Mouse (Mus musculus): ENCODE measurements around the gene Tmem125. TPM values are rescaled to one million over a fixed set of nuclear protein-coding genes. Genes with fewer than 3 reads are reported as not detected.
A peak's percentile ranks its signal among the peaks of the same experiment; 100 is the strongest.

Gene Tmem125
- polyA plus RNA-seq, 1 experiment from 2014 or later, result not detected

DNA sequence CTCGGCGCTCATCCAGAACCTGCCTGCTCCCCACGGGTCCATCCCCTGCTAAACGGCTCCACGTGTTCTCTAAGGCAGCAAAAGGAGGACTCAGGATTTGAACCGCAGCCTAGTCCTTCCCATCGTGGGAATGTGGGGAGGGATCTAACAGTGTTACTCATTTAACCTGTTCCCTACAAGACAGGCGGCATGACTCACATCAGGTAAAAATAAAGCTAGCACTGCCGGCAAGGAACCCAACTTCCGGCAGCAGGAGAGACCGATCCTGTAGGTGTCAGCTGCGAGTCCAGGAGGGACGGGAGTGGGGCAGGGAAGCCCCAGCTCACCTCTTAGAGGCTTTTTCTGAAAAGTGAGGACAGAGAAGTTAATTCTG is 700 bp downstream of the Tmem125 start:
- Histone ChIP-seq H3K36me3 (ENCODE audit: control insufficient read depth, insufficient read depth, low read length) (no peaks in the 10 kb centered on the region), H3K27me3 (replicated peaks; ENCODE audit: control insufficient read depth, insufficient read depth, low read length) (no peaks in the 10 kb centered on the region), H3K4me3 (ENCODE audit: low read depth, low read length) (peak overlapping the region; percentile 20; the same call in 1 of the 2 replicates), H3K4me2 (ENCODE audit: low read length) (peak overlapping the region; percentile 55), H3K27ac (ENCODE audit: low read depth, low read length) (no peak overlapping the region), H3K9ac (ENCODE audit: low read length) (no peak overlapping the region; the same call in 1 of the 2 replicates), H3K4me1 (ENCODE audit: control insufficient read depth, insufficient read depth, low read length) (peaks cover 5% of the 10 kb centered on the region; the same call in 1 of the 2 replicates), H3K9me3 (replicated peaks; ENCODE audit: control insufficient read depth, low read length) (no peaks in the 10 kb centered on the region)
- ATAC-seq (no peak), DNase-seq (ENCODE audit: low spot score) (no peak)
- 21% methylated on average over 13 of the region's 13 CpGs for WGBS

DNA sequence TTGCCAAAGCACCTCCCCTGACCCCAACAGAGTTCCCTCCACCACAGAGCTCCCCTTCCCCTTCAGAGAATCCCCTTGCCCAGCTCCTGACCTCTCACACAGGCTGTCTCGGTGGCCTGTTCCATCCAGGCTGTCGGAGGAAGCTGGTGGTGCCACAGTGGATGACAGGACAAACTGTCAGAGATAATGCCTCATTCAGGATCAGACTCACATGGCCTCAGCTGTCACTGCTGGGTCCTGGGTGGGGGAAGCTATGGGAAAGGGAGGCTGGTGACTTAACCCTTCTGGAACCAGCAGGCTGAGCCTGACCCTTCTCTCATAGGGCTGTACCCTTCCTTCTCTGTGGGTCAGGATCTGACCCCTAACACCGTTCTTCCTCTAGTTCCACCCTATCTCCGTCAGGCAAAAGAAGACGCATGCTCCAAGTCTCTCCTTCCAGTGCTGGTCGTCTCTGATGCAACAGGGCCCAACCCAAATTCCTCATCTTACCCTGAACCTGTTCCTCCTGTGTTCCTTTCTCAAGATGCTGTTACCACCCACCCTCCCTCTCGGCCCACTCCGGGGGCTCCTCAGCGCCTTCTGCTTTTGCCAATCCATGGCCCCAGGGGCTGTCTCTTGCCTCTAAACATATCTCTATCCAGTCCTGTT is 1.2 kb downstream of the Tmem125 start:
- Histone ChIP-seq H3K36me3 (ENCODE audit: control insufficient read depth, insufficient read depth, low read length) (no peaks in the 10 kb centered on the region), H3K4me3 (ENCODE audit: low read depth, low read length) (no peak overlapping the region), H3K4me1 (ENCODE audit: control insufficient read depth, insufficient read depth, low read length) (peaks cover 5% of the 10 kb centered on the region; the same call in 1 of the 2 replicates), H3K9ac (ENCODE audit: low read length) (no peak overlapping the region), H3K27ac (ENCODE audit: low read depth, low read length) (no peak overlapping the region), H3K9me3 (replicated peaks; ENCODE audit: control insufficient read depth, low read length) (no peaks in the 10 kb centered on the region), H3K27me3 (replicated peaks; ENCODE audit: control insufficient read depth, insufficient read depth, low read length) (no peaks in the 10 kb centered on the region), H3K4me2 (ENCODE audit: low read length) (no peak overlapping the region)
- WGBS, result 71% methylated on average over 9 of the region's 9 CpGs
- DNase-seq (ENCODE audit: low spot score) (no peak), ATAC-seq (no peak)

DNA sequence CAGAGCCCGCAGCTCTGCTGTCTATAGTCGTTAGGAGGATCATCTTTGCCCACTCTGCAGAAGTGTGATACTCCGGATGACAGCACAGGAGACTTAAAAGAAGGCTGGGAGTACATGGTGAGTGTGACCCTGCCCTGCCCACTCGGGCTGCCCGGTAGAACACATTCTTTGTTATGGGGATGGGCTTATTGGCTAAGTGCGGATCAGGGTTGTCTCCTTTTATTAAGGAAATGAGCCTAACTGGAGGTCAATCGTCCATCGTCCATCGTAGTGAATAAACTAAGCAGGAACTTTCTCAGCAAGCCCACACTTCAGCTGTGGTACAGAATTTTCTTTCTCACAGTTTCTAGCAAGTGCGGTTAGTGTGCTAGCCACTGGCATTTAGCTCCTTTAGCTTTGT is 3.9 kb downstream of the Tmem125 start:
- no peak for DNase-seq (ENCODE audit: low spot score)
- Histone ChIP-seq H3K9ac (ENCODE audit: low read length) (no peak overlapping the region), H3K27me3 (replicated peaks; ENCODE audit: control insufficient read depth, insufficient read depth, low read length) (no peaks in the 10 kb centered on the region), H3K36me3 (ENCODE audit: control insufficient read depth, insufficient read depth, low read length) (no peaks in the 10 kb centered on the region), H3K27ac (ENCODE audit: low read depth, low read length) (no peak overlapping the region), H3K4me3 (ENCODE audit: low read depth, low read length) (no peak overlapping the region), H3K4me2 (ENCODE audit: low read length) (no peak overlapping the region), H3K4me1 (ENCODE audit: control insufficient read depth, insufficient read depth, low read length) (peaks cover 5% of the 10 kb centered on the region; the same call in 1 of the 2 replicates), H3K9me3 (replicated peaks; ENCODE audit: control insufficient read depth, low read length) (no peaks in the 10 kb centered on the region)
- 11% methylated on average over 10 of the region's 10 CpGs for WGBS
- no peak for ATAC-seq

DNA sequence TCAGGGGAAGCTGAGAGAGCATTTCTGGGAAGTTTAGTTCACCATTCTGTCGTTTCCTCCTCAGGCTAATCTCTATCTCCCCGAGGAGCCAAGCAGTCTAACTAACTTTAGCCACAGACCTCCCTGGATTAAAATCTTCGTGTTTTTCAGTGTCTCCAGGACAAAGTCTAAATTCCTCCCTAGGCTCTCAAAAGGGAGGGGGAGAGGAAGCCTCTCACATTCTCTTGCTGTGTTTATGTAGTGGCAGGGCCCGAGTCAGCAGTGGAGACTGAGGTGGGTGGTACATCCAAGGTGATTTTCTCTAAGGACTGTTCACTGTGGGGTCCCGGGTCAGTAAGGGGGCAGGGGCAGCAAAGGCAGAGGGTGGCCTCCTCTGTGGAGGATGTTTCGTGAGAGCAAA is 6.0 kb downstream of the Tmem125 start:
- Histone ChIP-seq H3K4me2 (ENCODE audit: low read length) (no peak overlapping the region), H3K4me1 (ENCODE audit: control insufficient read depth, insufficient read depth, low read length) (no peaks in the 10 kb centered on the region), H3K27me3 (replicated peaks; ENCODE audit: control insufficient read depth, insufficient read depth, low read length) (no peaks in the 10 kb centered on the region), H3K9ac (ENCODE audit: low read length) (no peak overlapping the region), H3K36me3 (ENCODE audit: control insufficient read depth, insufficient read depth, low read length) (no peaks in the 10 kb centered on the region), H3K27ac (ENCODE audit: low read depth, low read length) (no peak overlapping the region), H3K4me3 (ENCODE audit: low read depth, low read length) (no peak overlapping the region), H3K9me3 (replicated peaks; ENCODE audit: control insufficient read depth, low read length) (no peaks in the 10 kb centered on the region)
- ATAC-seq, result no peak
- DNase-seq (ENCODE audit: low spot score), result no peak
- 49% methylated on average over 6 of the region's 6 CpGs for WGBS

DNA sequence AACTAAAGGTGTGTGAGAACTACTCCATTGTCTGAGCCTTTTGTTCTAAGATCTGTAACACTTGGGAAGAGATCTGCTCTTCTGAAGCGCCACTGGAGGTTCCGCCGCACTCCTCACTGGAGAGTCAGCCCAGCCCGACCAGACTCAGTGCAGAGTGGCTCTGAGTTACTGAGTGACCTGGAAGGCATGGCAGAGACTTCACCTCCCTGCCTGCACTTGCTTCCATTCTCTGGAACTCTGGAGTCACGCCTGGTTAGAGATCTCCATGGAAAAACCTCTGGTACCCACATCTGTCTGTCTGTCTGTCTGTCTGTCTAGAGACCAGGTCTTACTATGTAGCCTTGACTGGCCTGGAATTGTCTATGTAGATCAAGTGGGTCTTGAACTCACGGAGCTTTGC is 8.2 kb downstream of the Tmem125 start:
- H3K9me3 ChIP-seq (replicated peaks; ENCODE audit: control insufficient read depth, low read length), result no peaks in the 10 kb centered on the region
- ATAC-seq (no peak), DNase-seq (ENCODE audit: low spot score) (no peak)
- H3K27me3 ChIP-seq (replicated peaks; ENCODE audit: control insufficient read depth, insufficient read depth, low read length), result no peaks in the 10 kb centered on the region
- 79% methylated on average over 6 of the region's 6 CpGs for WGBS
- no peak overlapping the region for H3K9ac ChIP-seq (ENCODE audit: low read length)
- H3K4me1 ChIP-seq (ENCODE audit: control insufficient read depth, insufficient read depth, low read length), result no peaks in the 10 kb centered on the region
- no peak overlapping the region for H3K27ac ChIP-seq (ENCODE audit: low read depth, low read length)
- no peak overlapping the region for H3K4me2 ChIP-seq (ENCODE audit: low read length)
- H3K4me3 ChIP-seq (ENCODE audit: low read depth, low read length), result no peak overlapping the region
- no peaks in the 10 kb centered on the region for H3K36me3 ChIP-seq (ENCODE audit: control insufficient read depth, insufficient read depth, low read length)

DNA sequence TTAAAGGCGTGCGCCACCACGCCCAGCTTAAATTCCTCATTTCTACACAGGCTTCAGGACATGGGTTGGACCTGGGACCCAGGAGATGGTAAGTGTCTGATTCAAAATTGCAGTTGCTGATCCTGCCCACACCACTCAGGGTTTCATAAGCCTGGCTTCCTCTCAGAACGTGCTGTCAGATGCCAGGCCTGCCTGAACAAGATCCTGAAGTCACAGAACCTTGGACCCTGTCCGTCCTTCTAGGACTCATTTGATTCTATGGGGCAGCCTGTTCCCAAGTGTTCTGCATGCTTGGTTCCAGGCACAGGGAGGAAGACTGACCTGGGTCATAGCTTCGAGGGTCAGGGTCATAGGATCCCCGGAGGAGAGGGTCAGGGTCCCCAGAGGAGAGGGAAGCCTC is 10.2 kb downstream of the Tmem125 start:
- ATAC-seq (no peak), DNase-seq (ENCODE audit: low spot score) (no peak)
- H3K9me3 ChIP-seq (replicated peaks; ENCODE audit: control insufficient read depth, low read length), result no peaks in the 10 kb centered on the region
- no peaks in the 10 kb centered on the region for H3K36me3 ChIP-seq (ENCODE audit: control insufficient read depth, insufficient read depth, low read length)
- H3K4me3 ChIP-seq (ENCODE audit: low read depth, low read length), result no peak overlapping the region
- H3K4me1 ChIP-seq (ENCODE audit: control insufficient read depth, insufficient read depth, low read length), result no peaks in the 10 kb centered on the region
- no peak overlapping the region for H3K27ac ChIP-seq (ENCODE audit: low read depth, low read length)
- H3K27me3 ChIP-seq (replicated peaks; ENCODE audit: control insufficient read depth, insufficient read depth, low read length), result no peaks in the 10 kb centered on the region
- 81% methylated on average over 7 of the region's 7 CpGs for WGBS
- no peak overlapping the region for H3K4me2 ChIP-seq (ENCODE audit: low read length)
- no peak overlapping the region for H3K9ac ChIP-seq (ENCODE audit: low read length)

DNA sequence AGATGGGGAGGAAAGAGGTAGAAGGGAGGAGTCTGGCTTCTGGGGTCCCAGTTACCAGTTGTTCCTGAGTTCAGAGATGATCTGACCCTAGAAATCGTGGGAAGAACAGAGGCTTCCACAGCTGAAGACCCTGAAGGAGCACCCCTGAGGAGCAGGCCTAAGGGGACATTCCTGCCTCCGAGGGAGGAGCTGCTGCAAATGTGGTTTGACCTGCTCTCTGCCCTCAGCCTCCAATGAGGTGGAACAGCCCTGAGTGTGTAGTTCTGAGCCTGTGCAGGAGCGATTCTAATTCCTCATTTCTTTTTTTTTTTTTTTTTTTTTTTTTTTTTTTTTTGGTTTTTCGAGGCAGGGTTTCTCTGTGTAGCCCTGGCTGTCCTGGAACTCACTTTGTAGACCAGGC is 10.7 kb downstream of the Tmem125 start:
- Histone ChIP-seq H3K4me1 (ENCODE audit: control insufficient read depth, insufficient read depth, low read length) (no peaks in the 10 kb centered on the region), H3K27ac (ENCODE audit: low read depth, low read length) (no peak overlapping the region), H3K36me3 (ENCODE audit: control insufficient read depth, insufficient read depth, low read length) (no peaks in the 10 kb centered on the region), H3K4me3 (ENCODE audit: low read depth, low read length) (no peak overlapping the region), H3K9me3 (replicated peaks; ENCODE audit: control insufficient read depth, low read length) (no peaks in the 10 kb centered on the region), H3K9ac (ENCODE audit: low read length) (no peak overlapping the region), H3K27me3 (replicated peaks; ENCODE audit: control insufficient read depth, insufficient read depth, low read length) (no peaks in the 10 kb centered on the region), H3K4me2 (ENCODE audit: low read length) (no peak overlapping the region)
- ATAC-seq (no peak), DNase-seq (ENCODE audit: low spot score) (no peak)
- 78% methylated on average over 3 of the region's 4 CpGs for WGBS

DNA sequence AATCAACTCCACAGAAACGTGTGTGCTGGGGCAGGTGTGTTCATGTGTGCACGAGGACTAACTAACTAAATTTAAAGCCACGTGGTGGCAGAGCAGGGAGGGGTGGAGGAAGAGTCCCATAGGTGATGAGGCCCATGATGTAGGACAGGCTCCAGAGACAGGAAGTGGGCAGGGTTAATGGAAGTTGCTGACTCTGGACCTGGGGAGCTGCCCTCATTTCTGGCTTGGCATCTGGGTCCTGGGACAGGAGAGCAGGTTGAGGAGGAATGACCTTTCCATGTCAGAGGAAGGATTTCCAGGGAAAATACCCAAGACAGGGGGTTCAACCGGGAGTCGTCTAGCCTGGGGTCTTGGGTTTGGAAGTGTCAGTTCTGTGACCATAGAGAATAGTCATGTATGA is 11.2 kb downstream of the Tmem125 start:
- no peak for ATAC-seq

DNA sequence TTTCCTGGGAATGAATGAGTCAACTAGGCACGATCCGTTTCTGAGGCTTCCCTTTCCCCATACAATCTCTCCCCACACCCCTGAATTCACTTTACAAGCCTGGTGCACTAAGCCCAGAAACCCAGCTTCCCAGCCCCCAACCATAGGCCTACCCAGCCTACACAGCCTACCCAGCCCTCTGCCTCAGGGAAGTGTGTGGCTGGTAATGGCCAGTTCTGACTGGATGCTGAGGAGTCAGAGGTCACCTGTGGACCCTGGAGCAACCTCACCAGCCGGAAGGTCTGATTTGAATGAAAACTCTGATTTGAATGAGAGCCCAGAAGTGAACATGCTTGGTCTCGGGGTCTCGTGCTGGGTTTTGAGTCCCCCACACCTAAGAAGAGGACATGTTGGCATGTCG is 16.1 kb downstream of the Tmem125 start:
- no peaks in the 10 kb centered on the region for H3K36me3 ChIP-seq (ENCODE audit: control insufficient read depth, insufficient read depth, low read length)
- no peaks in the 10 kb centered on the region for H3K27me3 ChIP-seq (replicated peaks; ENCODE audit: control insufficient read depth, insufficient read depth, low read length)
- DNase-seq (ENCODE audit: low spot score) (no peak), ATAC-seq (no peak)
- no peaks in the 10 kb centered on the region for H3K4me1 ChIP-seq (ENCODE audit: control insufficient read depth, insufficient read depth, low read length)
- no peak overlapping the region for H3K4me2 ChIP-seq (ENCODE audit: low read length)
- no peak overlapping the region for H3K27ac ChIP-seq (ENCODE audit: low read depth, low read length)
- WGBS, result 86% methylated on average over 6 of the region's 6 CpGs
- H3K4me3 ChIP-seq (ENCODE audit: low read depth, low read length), result no peak overlapping the region
- no peaks in the 10 kb centered on the region for H3K9me3 ChIP-seq (replicated peaks; ENCODE audit: control insufficient read depth, low read length)
- no peak overlapping the region for H3K9ac ChIP-seq (ENCODE audit: low read length)

More for the DNA sequence above, 11.2 kb downstream of the Tmem125 start:
- no peaks in the 10 kb centered on the region for H3K27me3 ChIP-seq (replicated peaks; ENCODE audit: control insufficient read depth, insufficient read depth, low read length)
- no peaks in the 10 kb centered on the region for H3K4me1 ChIP-seq (ENCODE audit: control insufficient read depth, insufficient read depth, low read length)
- no peaks in the 10 kb centered on the region for H3K36me3 ChIP-seq (ENCODE audit: control insufficient read depth, insufficient read depth, low read length)
- H3K4me2 ChIP-seq (ENCODE audit: low read length), result no peak overlapping the region
- no peaks in the 10 kb centered on the region for H3K9me3 ChIP-seq (replicated peaks; ENCODE audit: control insufficient read depth, low read length)
- WGBS, result 80% methylated on average over 5 of the region's 5 CpGs
- DNase-seq (ENCODE audit: low spot score), result no peak
- no peak overlapping the region for H3K9ac ChIP-seq (ENCODE audit: low read length)
- H3K4me3 ChIP-seq (ENCODE audit: low read depth, low read length), result no peak overlapping the region
- H3K27ac ChIP-seq (ENCODE audit: low read depth, low read length), result no peak overlapping the region

Measured in forebrain, embryonic 14.5 days (tissue).